Mouse (Mus musculus) stomach, embryonic 15.5 days (tissue): ENCODE measurements around the gene Ihh. TPM values are rescaled to one million over a fixed set of nuclear protein-coding genes. Genes with fewer than 3 reads are reported as not detected.
A peak's percentile ranks its signal among the peaks of the same experiment; 100 is the strongest.

Experiments
- ATAC-seq: fragments of 200-750 bp; cut with Nextera tagmentation; 2 replicates; pipeline ENCODE4 v1.8.0; 2017; ENCODE audit warnings: low read depth, moderate number of reproducible peaks, moderate TSS enrichment; ENCODE audit not compliant: insufficient read depth, low FRiP score
- H3K27ac ChIP-seq: fragments of 300-500 bp; sonication (generic); 2 replicates; pipeline ENCODE4 v1.5.1; 2015; ENCODE audit warnings: mild to moderate bottlenecking, inconsistent platforms
- H3K27me3 ChIP-seq: fragments of 300-500 bp; sonication (generic); replicated peaks from 2 replicates; pipeline ENCODE4 v1.6.1; 2015; ENCODE audit warnings: inconsistent platforms
- H3K36me3 ChIP-seq: fragments of 300-500 bp; sonication (generic); 2 replicates; pipeline ENCODE4 v1.6.1; 2015; ENCODE audit warnings: inconsistent platforms
- H3K4me1 ChIP-seq: fragments of 300-500 bp; sonication (generic); 2 replicates; pipeline ENCODE4 v1.6.1; 2015; ENCODE audit warnings: inconsistent platforms
- H3K4me2 ChIP-seq: fragments of 300-500 bp; sonication (generic); 2 replicates; pipeline ENCODE4 v1.6.1; 2015; ENCODE audit warnings: mild to moderate bottlenecking, inconsistent platforms
- H3K4me3 ChIP-seq: fragments of 300-500 bp; sonication (generic); replicated peaks from 2 replicates; pipeline ENCODE4 v1.5.1; 2015; ENCODE audit warnings: inconsistent platforms
- H3K9ac ChIP-seq: fragments of 300-500 bp; sonication (generic); 2 replicates; pipeline ENCODE4 v1.6.1; 2015; ENCODE audit warnings: inconsistent platforms
- H3K9me3 ChIP-seq: fragments of 300-500 bp; sonication (generic); 2 replicates; pipeline ENCODE4 v1.6.1; 2016; ENCODE audit warnings: inconsistent platforms
- WGBS: fragments of 180-500 bp; shearing (Covaris S2); methylation state at CpG from one replicate; pipeline ENCODE4 v1.1.7; 2015; 5-methylcytosine and 5-hydroxymethylcytosine counted together
- polyA plus RNA-seq: library from polyadenylated mRNA; unstranded; fragments of >200 nt; fragmentation: Nextera tagmentation; extraction: Ambion mirVana; gene quantifications from 2 replicates; pipeline ENCODE4 v1.2.1, GENCODE M21; 2015

The Ihh gene
- polyA plus RNA-seq: 24.3 and 31.0 TPM in 2 replicates

DNA sequence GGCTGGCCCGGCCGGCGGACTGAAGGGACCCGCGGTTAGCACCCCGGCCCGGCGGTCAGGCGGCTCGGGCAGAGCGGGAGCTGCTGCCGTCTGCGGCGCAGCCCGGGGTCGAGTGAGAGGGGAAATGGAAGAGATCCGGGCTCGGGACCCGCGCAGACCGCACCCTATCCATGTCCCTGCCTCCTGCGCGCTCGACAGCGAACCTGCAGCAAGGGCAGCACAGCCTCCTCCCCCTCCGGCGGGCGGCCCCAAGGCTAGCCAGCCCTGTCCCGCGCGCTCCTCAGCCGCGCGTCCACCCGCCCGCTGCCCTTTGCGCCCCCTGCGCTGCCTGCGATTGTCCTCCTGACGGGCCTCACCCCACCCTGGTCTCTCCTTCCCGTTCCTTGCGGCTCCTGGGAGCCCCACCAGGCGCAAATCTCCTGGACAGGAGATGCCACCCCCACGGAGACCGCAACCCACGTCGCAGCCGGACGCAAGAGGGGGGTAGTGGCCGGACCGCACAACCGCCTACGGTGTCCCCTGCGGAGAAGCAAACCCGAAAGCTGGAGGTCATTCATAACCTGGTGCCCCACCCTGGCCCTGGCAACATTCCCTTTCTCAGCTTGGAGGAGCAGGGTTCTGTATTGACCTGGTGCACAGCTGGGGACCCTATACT, at the start of gene Ihh:
TSS of gene Ihh (minus strand) at position 117 of the 655 bp plus-strand sequence.
- H3K4me3 ChIP-seq: peak within 1 kb of the TSS; percentile 49
- no peaks in the 10 kb centered on the region for H3K9me3 ChIP-seq
- 2% methylated on average over 51 of the region's 55 CpGs for WGBS
- peak; percentile 91 for ATAC-seq
- H3K4me2 ChIP-seq: peak within 1 kb of the TSS; percentile 80
- peaks cover 29% of the 10 kb centered on the region for H3K4me1 ChIP-seq
- peak within 1 kb of the TSS; percentile 78 for H3K27ac ChIP-seq
- H3K9ac ChIP-seq: 0 out of 2 replicates have a peak within 1 kb of the TSS, but pooled peaks have one; percentile 9
- H3K27me3 ChIP-seq: peaks cover 77% of the 10 kb centered on the region
- no peaks in the 10 kb centered on the region for H3K36me3 ChIP-seq

DNA sequence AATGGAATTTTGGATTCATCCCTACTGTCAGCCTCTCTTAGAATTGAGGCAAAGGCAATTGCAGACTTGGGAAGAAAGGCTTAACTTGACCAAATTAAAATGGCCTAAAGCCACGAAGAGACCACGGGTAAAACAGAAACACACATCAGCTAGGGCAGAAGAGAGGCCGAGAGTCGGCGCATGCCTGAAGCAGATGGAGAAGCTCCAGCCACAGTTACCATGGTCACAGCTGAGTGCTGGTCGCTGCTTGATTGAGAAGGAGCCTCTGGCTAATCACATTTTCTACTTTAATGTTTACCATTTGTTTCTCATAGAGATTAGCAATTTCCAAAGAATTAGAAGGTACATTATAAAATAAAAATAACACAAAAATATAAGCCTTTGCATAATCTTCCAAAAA, 49.7 kb upstream of the Ihh start:
- Histone ChIP-seq H3K9me3 (no peaks in the 10 kb centered on the region), H3K36me3 (no peaks in the 10 kb centered on the region), H3K27me3 (no peaks in the 10 kb centered on the region), H3K4me2 (no peak overlapping the region), H3K27ac (no peak overlapping the region), H3K9ac (no peak overlapping the region), H3K4me3 (no peak overlapping the region), H3K4me1 (no peaks in the 10 kb centered on the region)
- no peak for ATAC-seq
- 50% methylated on average over 6 of the region's 6 CpGs for WGBS

GRCm38 (mm10) chr1:75000496-75000895, 49.0 kb upstream of the Ihh start:
- 6% methylated on average over 1 of the region's 1 CpGs for WGBS
- Histone ChIP-seq H3K27me3 (no peaks in the 10 kb centered on the region), H3K4me2 (no peak overlapping the region)

DNA sequence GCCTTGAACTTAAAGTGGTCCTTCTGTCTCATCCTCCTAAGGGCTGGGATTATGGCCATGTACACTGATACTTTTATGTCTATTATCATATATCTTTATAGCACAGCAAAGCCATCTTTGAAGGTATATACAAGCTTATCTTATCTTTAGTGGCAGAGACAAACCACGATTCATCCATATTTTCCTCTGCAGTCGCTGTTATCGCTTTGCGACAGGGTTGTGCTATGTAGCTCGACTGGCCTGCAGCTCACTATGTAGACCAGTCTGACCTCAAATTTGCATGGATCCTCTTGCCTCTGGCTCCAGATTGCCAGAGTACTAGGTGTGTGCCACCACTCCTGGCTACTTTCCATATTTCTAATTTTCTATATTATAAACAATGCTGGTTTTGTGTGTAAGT, 47.7 kb upstream of the Ihh start:
- no peak overlapping the region for H3K4me2 ChIP-seq
- no peaks in the 10 kb centered on the region for H3K27me3 ChIP-seq
- no peak overlapping the region for H3K4me3 ChIP-seq
- WGBS: 72% methylated on average over 5 of the region's 5 CpGs
- no peak overlapping the region for H3K27ac ChIP-seq
- ATAC-seq: no peak
- no peaks in the 10 kb centered on the region for H3K36me3 ChIP-seq
- H3K9ac ChIP-seq: no peak overlapping the region
- no peaks in the 10 kb centered on the region for H3K4me1 ChIP-seq
- no peaks in the 10 kb centered on the region for H3K9me3 ChIP-seq

More at GRCm38 (mm10) chr1:75000496-75000895, 49.0 kb upstream of the Ihh start:
- H3K9me3 ChIP-seq: no peaks in the 10 kb centered on the region
- no peak overlapping the region for H3K4me3 ChIP-seq
- H3K9ac ChIP-seq: no peak overlapping the region
- no peaks in the 10 kb centered on the region for H3K4me1 ChIP-seq
- no peaks in the 10 kb centered on the region for H3K36me3 ChIP-seq
- no peak overlapping the region for H3K27ac ChIP-seq
- no peak for ATAC-seq

- H3K4me1 ChIP-seq: no peaks in the 10 kb centered on the region
- no peaks in the 10 kb centered on the region for H3K9me3 ChIP-seq
- no peak overlapping the region for H3K9ac ChIP-seq
- 75% methylated on average over 2 of the region's 2 CpGs for WGBS
- no peak overlapping the region for H3K27ac ChIP-seq
- H3K27me3 ChIP-seq: no peaks in the 10 kb centered on the region
- H3K4me2 ChIP-seq: no peak overlapping the region
- H3K4me3 ChIP-seq: no peak overlapping the region
- no peaks in the 10 kb centered on the region for H3K36me3 ChIP-seq
- no peak for ATAC-seq
Observed at GRCm38 (mm10) chr1:74997231-74997630, 45.8 kb upstream of the Ihh start.

- Histone ChIP-seq H3K4me2 (no peak overlapping the region), H3K36me3 (no peaks in the 10 kb centered on the region), H3K9ac (no peak overlapping the region), H3K27me3 (no peaks in the 10 kb centered on the region), H3K4me1 (no peaks in the 10 kb centered on the region; the same call in 1 of the 2 replicates), H3K27ac (no peak overlapping the region), H3K9me3 (no peaks in the 10 kb centered on the region), H3K4me3 (no peak overlapping the region)
- ATAC-seq: no peak
- WGBS: 61% methylated on average over 8 of the region's 8 CpGs
Observed at GRCm38 (mm10) chr1:74977001-74977400, 25.5 kb upstream of the Ihh start.

GRCm38 (mm10) chr1:74975936-74976335, 24.5 kb upstream of the Ihh start:
- 87% methylated on average over 1 of the region's 1 CpGs for WGBS
- H3K4me2 ChIP-seq: no peak overlapping the region
- no peak for ATAC-seq
- H3K9ac ChIP-seq: no peak overlapping the region
- peaks cover 4% of the 10 kb centered on the region; the same call in 1 of the 2 replicates for H3K4me1 ChIP-seq
- H3K27ac ChIP-seq: no peak overlapping the region
- no peaks in the 10 kb centered on the region for H3K27me3 ChIP-seq
- no peaks in the 10 kb centered on the region for H3K36me3 ChIP-seq
- no peaks in the 10 kb centered on the region for H3K9me3 ChIP-seq
- H3K4me3 ChIP-seq: no peak overlapping the region

DNA sequence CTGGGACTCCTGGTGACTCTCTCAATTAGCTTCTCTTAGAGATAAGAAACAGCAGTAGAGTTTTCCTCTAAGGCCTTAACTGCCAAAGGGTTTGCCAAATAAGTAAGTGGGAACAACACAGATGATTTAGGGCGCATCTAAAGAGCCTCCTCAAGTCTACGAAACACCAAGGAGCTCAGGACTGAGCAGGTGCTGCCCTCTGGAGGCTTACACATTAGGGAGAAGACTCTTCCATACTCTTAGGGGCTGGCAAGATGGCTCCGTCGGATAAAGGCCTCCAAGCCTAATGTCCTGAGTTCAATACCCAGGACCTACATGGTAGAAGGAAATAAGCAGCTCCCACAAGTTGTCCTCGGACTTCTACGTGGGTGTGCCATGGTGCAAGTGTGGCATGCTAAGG, 22.1 kb upstream of the Ihh start:
- Histone ChIP-seq H3K4me3 (no peak overlapping the region), H3K4me2 (no peak overlapping the region), H3K9me3 (no peaks in the 10 kb centered on the region), H3K9ac (no peak overlapping the region), H3K27ac (no peak overlapping the region), H3K27me3 (no peaks in the 10 kb centered on the region), H3K4me1 (peaks cover 4% of the 10 kb centered on the region; the same call in 1 of the 2 replicates), H3K36me3 (no peaks in the 10 kb centered on the region)
- ATAC-seq: no peak
- 84% methylated on average over 6 of the region's 6 CpGs for WGBS

DNA sequence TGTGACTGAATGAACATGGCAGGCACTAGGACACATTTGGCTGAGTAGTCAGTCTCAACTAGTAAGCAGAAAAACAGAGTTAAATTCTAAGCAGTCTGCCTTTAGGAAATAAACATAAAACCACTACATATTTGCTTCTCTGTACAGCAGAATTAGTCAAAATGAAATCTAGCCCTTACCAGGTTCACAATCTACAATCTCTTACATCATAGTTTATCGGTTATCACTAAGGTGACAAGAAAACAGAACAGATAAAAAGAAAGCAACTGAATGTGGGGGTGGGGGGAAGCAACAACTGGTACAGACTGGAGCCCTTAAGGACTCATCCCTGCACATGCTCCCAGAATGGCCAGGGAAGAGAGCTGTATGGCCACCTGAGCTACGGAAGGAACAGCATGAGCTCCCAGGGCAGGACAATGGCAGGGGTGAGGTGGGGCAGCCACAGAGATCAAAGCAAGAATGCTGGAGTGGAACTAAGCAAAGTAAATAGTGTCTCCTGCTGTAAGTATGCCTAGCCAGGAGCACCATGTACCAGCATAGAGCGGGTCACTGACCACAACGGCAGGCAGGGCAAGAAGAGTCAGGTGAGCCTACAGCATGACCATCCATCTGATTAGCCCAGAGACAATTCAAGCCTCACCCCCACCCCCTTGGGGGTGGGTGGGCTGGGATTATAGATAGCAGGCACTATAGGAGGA, 20.0 kb upstream of the Ihh start:
- 53% methylated on average over 4 of the region's 4 CpGs for WGBS
- H3K27ac ChIP-seq: no peak overlapping the region; the same call in 1 of the 2 replicates
- 0 out of 2 replicates have a peak, but pooled peaks cover 12% of the 10 kb centered on the region for H3K4me1 ChIP-seq
- no peaks in the 10 kb centered on the region for H3K9me3 ChIP-seq
- no peak overlapping the region for H3K9ac ChIP-seq
- no peaks in the 10 kb centered on the region for H3K27me3 ChIP-seq
- peak; percentile 83; the same call in 1 of the 2 replicates for ATAC-seq
- no peak overlapping the region for H3K4me3 ChIP-seq
- no peaks in the 10 kb centered on the region for H3K36me3 ChIP-seq
- H3K4me2 ChIP-seq: no peak overlapping the region

DNA sequence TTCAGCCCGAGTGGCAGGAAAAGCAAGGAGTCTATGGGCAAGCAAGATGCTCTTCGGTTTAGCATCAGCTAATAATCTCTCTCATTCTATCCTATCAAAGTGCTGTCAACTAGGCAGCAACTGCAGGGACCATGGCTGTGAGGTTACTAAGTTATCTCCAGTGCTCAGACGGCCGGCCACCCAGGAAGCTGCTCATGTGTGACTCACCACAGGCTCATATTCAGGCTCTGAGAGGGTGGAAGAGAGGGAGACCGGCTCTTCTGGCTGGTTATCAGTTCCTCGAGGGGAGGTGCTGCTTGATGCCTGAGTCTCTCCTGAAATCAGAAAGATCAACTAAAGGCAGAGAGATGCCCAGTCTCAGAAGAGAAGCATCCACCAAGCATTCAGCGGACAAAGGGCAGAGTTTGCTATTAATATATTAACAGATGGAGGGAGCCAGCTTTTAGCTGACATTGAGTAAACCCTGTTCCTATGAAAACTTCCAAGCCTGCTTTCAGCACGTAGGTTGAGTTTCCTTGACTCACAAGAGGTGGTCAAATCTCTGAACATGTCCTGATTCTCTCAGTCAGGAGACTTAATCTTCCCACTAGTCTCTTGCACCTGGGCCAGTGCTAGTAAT, 16.6 kb upstream of the Ihh start:
- Histone ChIP-seq H3K9ac (no peak overlapping the region), H3K27ac (no peak overlapping the region; the same call in 1 of the 2 replicates), H3K4me3 (no peak overlapping the region), H3K9me3 (no peaks in the 10 kb centered on the region), H3K36me3 (no peaks in the 10 kb centered on the region), H3K4me2 (no peak overlapping the region), H3K4me1 (peaks cover 17% of the 10 kb centered on the region), H3K27me3 (no peaks in the 10 kb centered on the region)
- 28% methylated on average over 8 of the region's 8 CpGs for WGBS
- no peak for ATAC-seq

DNA sequence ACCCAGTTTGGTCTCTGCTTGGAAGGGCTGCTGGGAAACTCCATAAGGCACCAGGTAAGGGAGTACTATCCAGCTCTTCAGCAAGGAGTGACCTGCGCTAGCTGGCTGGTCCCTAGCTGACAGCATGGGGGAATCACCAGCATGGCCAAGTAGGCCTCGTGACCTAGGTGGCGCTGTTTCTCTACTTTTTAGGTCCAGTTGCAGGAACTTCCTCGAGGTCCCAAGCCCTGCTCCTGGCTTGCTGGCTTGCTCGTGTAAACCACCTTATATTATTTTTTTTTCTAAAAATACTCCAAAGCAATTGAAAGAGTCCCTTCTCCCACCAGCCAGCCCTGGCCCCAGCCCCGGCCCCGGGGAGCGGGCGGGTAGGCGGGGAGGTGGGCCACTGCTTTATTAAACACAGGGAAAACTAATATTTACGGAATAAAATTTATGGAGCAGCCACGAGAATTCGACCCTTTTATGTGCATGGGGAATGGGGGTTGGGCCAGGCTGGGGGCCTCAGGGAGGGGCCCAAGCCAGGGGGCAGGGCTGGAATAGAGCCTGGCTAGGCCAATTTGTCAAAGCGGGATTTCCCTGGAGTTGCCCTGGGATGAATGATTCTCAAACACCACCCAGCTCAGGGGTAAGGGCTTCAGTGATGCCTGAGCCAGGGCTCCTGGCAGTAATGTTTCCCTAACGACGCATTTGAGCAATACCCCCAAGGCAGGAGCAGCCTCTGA, 13.2 kb upstream of the Ihh start:
- ATAC-seq: peak; percentile 28; the same call in 1 of the 2 replicates
- Histone ChIP-seq H3K27me3 (no peaks in the 10 kb centered on the region), H3K4me1 (peaks cover 13% of the 10 kb centered on the region), H3K27ac (peak overlapping the region; percentile 85), H3K9ac (no peak overlapping the region), H3K36me3 (no peaks in the 10 kb centered on the region), H3K4me2 (peak overlapping the region; percentile 53), H3K4me3 (peak overlapping the region; percentile 25), H3K9me3 (no peaks in the 10 kb centered on the region)
- WGBS: 6% methylated on average over 16 of the region's 16 CpGs
